Mouse (Mus musculus): ENCODE data around the gene Tgfbr2.

DNA sequence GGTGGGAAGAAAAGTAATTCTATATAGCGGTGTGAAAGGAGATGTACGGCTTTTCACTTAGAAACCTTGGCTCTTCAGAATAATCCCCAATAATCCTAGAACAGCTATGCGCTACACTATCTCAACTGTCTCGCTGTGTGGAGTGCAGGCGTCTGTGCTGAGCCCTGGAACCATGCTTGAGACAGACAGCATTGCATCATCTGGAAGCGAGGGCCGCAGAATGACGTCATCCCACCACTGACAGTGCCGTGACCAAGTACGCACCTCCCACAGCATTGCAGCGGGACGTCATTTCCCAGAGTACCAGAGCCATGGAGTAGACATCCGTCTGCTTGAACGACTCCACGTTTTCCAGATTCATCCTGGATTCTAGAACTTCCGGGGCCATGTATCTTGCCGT, 70.4 kb downstream of the Tgfbr2 start:
- TF ChIP-seq CTCF (conservative IDR thresholded peaks at IDR 0.05 in 1 of 2, IDR thresholded peaks at IDR 0.05 in 1 of 2; ENCODE audit: low read depth in 2 of 2, low read length in 2 of 2) (no peak), MYC (IDR thresholded peaks at IDR 0.05; ENCODE audit: low read depth, low read length) (no peak), CHD2 (IDR thresholded peaks at IDR 0.05; ENCODE audit: low read length) (no peak), IRF4 (IDR thresholded peaks at IDR 0.05; ENCODE audit: low read depth, low read length) (no peak), RAD21 (IDR thresholded peaks at IDR 0.05; ENCODE audit: low read depth, low read length) (no peak), SMC3 (IDR thresholded peaks at IDR 0.05; ENCODE audit: low read depth, low read length) (no peak), ZC3H11A (IDR thresholded peaks at IDR 0.05; ENCODE audit: low read depth, low read length) (no peak), MAX (IDR thresholded peaks at IDR 0.05; ENCODE audit: low read length) (no peak), ELF1 (IDR thresholded peaks at IDR 0.05; ENCODE audit: low read depth, low read length) (no peak), CHD1 (IDR thresholded peaks at IDR 0.05; ENCODE audit: low read depth, low read length) (no peak)

Measured in CH12.LX (cell line).